Mouse (Mus musculus): Measurements from ENCODE around the gene Hoxd11. TPM values are rescaled to one million over a fixed set of nuclear protein-coding genes. Genes with fewer than 3 reads are reported as not detected.

Gene Hoxd11
- total RNA-seq (2023): not detected

GRCm38 (mm10) chr2:74678891-74679595, at the start of gene Hoxd11:
Hoxd11 (plus strand) TSS chr2:74679557.

GRCm38 (mm10) chr2:74659507-74660005, 19.8 kb upstream of the Hoxd11 start, which contains the start of gene Evx2:
Evx2 (minus strand) TSS chr2:74659557.

GRCm38 (mm10) chr2:74667842-74668357, 11.5 kb upstream of the Hoxd11 start, which contains the start of gene Hoxd13:
Hoxd13 (plus strand) TSS chr2:74668310.

GRCm38 (mm10) chr2:74674881-74675665, 4.3 kb upstream of the Hoxd11 start, which contains the start of gene Hoxd12:
Hoxd12 (plus strand) TSS chr2:74675013.

GRCm38 (mm10) chr2:74691022-74691951, 11.9 kb downstream of the Hoxd11 start, which contains the start of gene Hoxd10:
Hoxd10 (plus strand) TSS chr2:74691924.

GRCm38 (mm10) chr2:74697567-74698121, 18.3 kb downstream of the Hoxd11 start, which contains the start of gene Hoxd9:
Hoxd9 (plus strand) TSS chr2:74697727.

GRCm38 (mm10) chr2:74704393-74704998, 25.1 kb downstream of the Hoxd11 start, which contains the start of gene Hoxd8:
Hoxd8 (plus strand) TSS chr2:74704615.

GRCm38 (mm10) chr2:74711721-74712621, 32.6 kb downstream of the Hoxd11 start, which contains the start of the genes Hoxd3 and Hoxd4:
Hoxd3 (plus strand) TSS chr2:74711927.
Hoxd4 (plus strand) TSS chr2:74711929.

GRCm38 (mm10) chr2:74726551-74726950, 47.2 kb downstream of the Hoxd11 start, which contains the start of gene Gm28230:
Gm28230 (plus strand) TSS chr2:74726728.

Other genes starting within 250 kb of the Hoxd11 start
- gene Lnpk, start 100.1 kb upstream of the Hoxd11 start, total RNA-seq (2023): 10 to 100 TPM; 42.3 to 47.5 TPM
- not detected for gene Evx2, start 20.0 kb upstream of the Hoxd11 start, total RNA-seq (2023)
- gene Hoxd13, start 11.2 kb upstream of the Hoxd11 start, total RNA-seq (2023): not detected
- not detected for gene Hoxd12, start 4.5 kb upstream of the Hoxd11 start, total RNA-seq (2023)
- gene Hoxd10, start 12.4 kb downstream of the Hoxd11 start, total RNA-seq (2023): not detected
- gene Hoxd9, start 18.2 kb downstream of the Hoxd11 start, total RNA-seq (2023): not detected
- gene Hoxd8, start 25.1 kb downstream of the Hoxd11 start, total RNA-seq (2023): not detected
- not detected for gene Hoxd3, start 32.4 kb downstream of the Hoxd11 start, total RNA-seq (2023)
- gene Hoxd4, start 32.4 kb downstream of the Hoxd11 start, total RNA-seq (2023): not detected
- not detected for gene Gm28230, start 47.2 kb downstream of the Hoxd11 start, total RNA-seq (2023)
- not detected for gene Hoxd1, start 83.4 kb downstream of the Hoxd11 start, total RNA-seq (2023)
- 10 to 100 TPM; 14.1 to 14.7 TPM for gene Mtx2, start 146.2 kb downstream of the Hoxd11 start, total RNA-seq (2023)